Mouse (Mus musculus) neutrophil, adult 5-6 weeks (primary cell): ENCODE measurements around the gene Atg9b. TPM values are rescaled to one million over a fixed set of nuclear protein-coding genes. Genes with fewer than 3 reads are reported as not detected.

Experiments
- ATAC-seq: fragments of 151-379, 151-347 bp; 2 replicates; pipeline ENCODE4 v1.8.0; 2017; ENCODE audit warnings: mild to moderate bottlenecking, moderate TSS enrichment; ENCODE audit not compliant: insufficient number of reproducible peaks, poor library complexity, low FRiP score, severe bottlenecking; ENCODE audit errors: extremely low read depth
- total RNA-seq: library from RNA; stranded (forward); fragments of 200-1000 nt; gene quantifications from 2 replicates; pipeline ENCODE4 v1.2.3, GENCODE M21; 2017

The Atg9b gene
- total RNA-seq, 1 experiment from 2014 or later, result not detected

- no peak for ATAC-seq
Observed at GRCm38 (mm10) chr5:24335888-24336511, 55.9 kb downstream of the Atg9b start.

DNA sequence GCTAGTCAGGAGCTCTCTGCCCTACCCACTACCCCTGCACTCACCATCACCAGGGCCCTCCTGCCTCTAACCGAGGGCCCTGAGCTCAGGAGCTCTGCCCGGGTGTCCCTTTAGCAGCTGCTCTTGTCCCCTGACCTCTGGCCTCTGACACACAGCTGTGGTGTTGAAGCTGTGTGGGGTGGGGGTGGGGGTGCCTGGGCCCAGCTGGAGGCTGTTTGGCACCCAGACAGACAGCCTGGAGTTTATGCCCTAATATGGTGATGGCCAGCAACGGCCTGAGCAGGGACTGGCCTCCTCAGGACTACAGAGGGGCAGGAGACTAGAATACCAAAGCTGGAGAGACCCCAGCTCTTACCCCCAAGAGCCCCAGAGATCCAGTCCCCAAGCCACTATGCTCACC, 57.2 kb downstream of the Atg9b start:
- no peak for ATAC-seq

Other genes starting within 250 kb of the Atg9b start
- 3.8 and 4.9 TPM in 2 replicates for gene Nupl2, start 227.2 kb downstream of the Atg9b start, total RNA-seq
- gene Kcnh2, start 40.5 kb downstream of the Atg9b start, total RNA-seq, result 0.12 TPM in 1 of 2 replicates, not detected in the other
- gene Nos3, start 27.3 kb downstream of the Atg9b start, total RNA-seq, result not detected in 2 replicates
- gene Abcb8, start 1.5 kb upstream of the Atg9b start, total RNA-seq, result 5.0 and 5.2 TPM in 2 replicates
- 0.23 TPM in 1 of 2 replicates, not detected in the other for gene Asic3, start 21.2 kb upstream of the Atg9b start, total RNA-seq
- 30.0 and 36.6 TPM in 2 replicates for gene Cdk5, start 31.4 kb upstream of the Atg9b start, total RNA-seq
- 56.8 and 58.0 TPM in 2 replicates for gene Slc4a2, start 31.7 kb upstream of the Atg9b start, total RNA-seq
- gene Fastk, start 53.1 kb upstream of the Atg9b start, total RNA-seq, result 32.2 and 32.9 TPM in 2 replicates
- 28.2 and 29.4 TPM in 2 replicates for gene Tmub1, start 55.7 kb upstream of the Atg9b start, total RNA-seq
- 26.1 and 28.6 TPM in 2 replicates for gene Agap3, start 60.0 kb upstream of the Atg9b start, total RNA-seq
- gene Gbx1, start 135.1 kb upstream of the Atg9b start, total RNA-seq, result not detected in 2 replicates
- gene Asb10, start 148.8 kb upstream of the Atg9b start, total RNA-seq, result not detected in 2 replicates
- gene 4931409K22Rik, start 164.7 kb upstream of the Atg9b start, total RNA-seq, result not detected in 2 replicates
- gene Abcf2, start 185.3 kb upstream of the Atg9b start, total RNA-seq, result 40.0 and 40.4 TPM in 2 replicates
- 28.4 and 37.9 TPM in 2 replicates for gene Chpf2, start 194.6 kb upstream of the Atg9b start, total RNA-seq
- 0.25 and 1.0 TPM in 2 replicates for gene Smarcd3, start 232.3 kb upstream of the Atg9b start, total RNA-seq